Mouse (Mus musculus) small intestine, adult 2 months (tissue): Measurements from ENCODE around the gene Ralbp1.

ENCODE experiments used
- CTCF ChIP-seq: fragments of 200-500 bp; IDR thresholded peaks from 2 replicates; pipeline ENCODE4 v1.5.1; 2012; ENCODE audit warnings: low read depth, mild to moderate bottlenecking, control low read depth, inconsistent platforms, low read length, moderate library complexity, mixed read lengths; ENCODE audit not compliant: insufficient replicate concordance, insufficient read length; ENCODE audit errors: extremely low read depth
- POLR2A ChIP-seq: fragments of 200-500 bp; IDR thresholded peaks from 2 replicates; pipeline ENCODE4 v1.6.1; 2012; ENCODE audit warnings: low read depth, mild to moderate bottlenecking, control low read depth, inconsistent platforms, low read length, moderate library complexity

- TF ChIP-seq CTCF (peak; percentile 29; the same call in 1 of the 2 replicates), POLR2A (no peak)
Measured at GRCm38 (mm10) chr17:65864742-65865141, 20.9 kb downstream of the Ralbp1 start.
